Mouse (Mus musculus): ENCODE data around the gene Wars. TPM values are rescaled to one million over a fixed set of nuclear protein-coding genes. Genes with fewer than 3 reads are reported as not detected.

Gene Wars
- polyA plus RNA-seq, 1 experiment from 2014 or later, result 34.5 TPM

DNA sequence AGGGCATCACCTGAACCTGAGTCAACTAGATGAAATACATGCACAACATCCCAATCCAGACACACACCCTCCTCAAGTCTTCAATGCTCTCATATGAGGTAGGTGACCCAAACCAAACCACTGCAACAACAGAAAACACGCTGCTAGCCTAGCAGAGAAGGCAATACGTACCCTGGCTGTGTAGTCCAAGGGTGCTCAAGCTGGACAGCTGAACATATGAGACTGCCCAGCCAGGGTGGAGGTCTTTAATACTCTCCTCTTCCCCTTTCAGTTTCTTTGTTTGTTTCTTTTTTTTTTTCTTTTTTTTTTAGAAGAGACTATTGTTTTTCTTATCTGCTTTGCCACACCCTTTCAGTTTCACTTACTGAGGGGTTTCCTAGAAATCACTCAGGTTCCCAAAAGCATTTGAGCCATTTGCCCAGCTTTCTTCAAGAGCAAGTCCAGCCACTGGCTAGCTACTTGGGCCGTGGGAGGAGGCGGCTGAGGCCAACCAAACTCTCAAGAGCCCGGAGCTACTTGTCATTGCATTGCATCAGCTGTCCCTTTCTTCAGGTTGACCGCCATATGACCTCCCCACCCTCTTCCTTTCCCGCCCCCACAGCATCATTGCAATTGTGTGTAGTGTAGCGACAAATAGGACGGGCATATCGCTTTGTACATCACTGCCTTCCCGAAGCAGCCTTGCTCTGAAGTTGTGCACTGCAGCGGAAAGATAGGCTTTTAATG lies 822 bp downstream of the Wars start, which contains the start of gene Wdr25:
Gene Wdr25, plus strand, starts transcription at position 643 of the 726 bp plus-strand sequence.
- Histone ChIP-seq H3K9ac (ENCODE audit: low read depth, low read length) (peak within 1 kb of the TSS; percentile 66), H3K4me1 (replicated peaks; ENCODE audit: control insufficient read depth, insufficient read depth, low read length) (peaks cover 3% of the 10 kb centered on the region; the same call in 1 of the 2 replicates), H3K36me3 (ENCODE audit: control insufficient read depth, insufficient read depth) (peaks cover 14% of the 10 kb centered on the region; the same call in 1 of the 2 replicates), H3K27ac (ENCODE audit: low read depth, low read length) (peak within 1 kb of the TSS; percentile 47; the same call in 1 of the 2 replicates), H3K4me2 (replicated peaks; ENCODE audit: low read depth) (peak within 1 kb of the TSS; percentile 78), H3K27me3 (replicated peaks; ENCODE audit: control insufficient read depth, insufficient read depth, low read length) (no peaks in the 10 kb centered on the region), H3K9me3 (ENCODE audit: control insufficient read depth) (no peaks in the 10 kb centered on the region), H3K4me3 (ENCODE audit: low read depth, low read length) (peak within 1 kb of the TSS; percentile 88)
- TF ChIP-seq CTCF (IDR thresholded peaks at IDR 0.05; ENCODE audit: low read depth), result no peak
- ATAC-seq, result no peak
- WGBS, result 17% methylated on average over 12 of the region's 12 CpGs

- Histone ChIP-seq H3K4me3 (ENCODE audit: low read depth, low read length) (no peak overlapping the region), H3K9me3 (ENCODE audit: control insufficient read depth) (no peaks in the 10 kb centered on the region), H3K4me2 (replicated peaks; ENCODE audit: low read depth) (no peak overlapping the region), H3K27ac (ENCODE audit: low read depth, low read length) (0 out of 2 replicates have a peak overlapping the region, but pooled peaks have one; percentile 21), H3K27me3 (replicated peaks; ENCODE audit: control insufficient read depth, insufficient read depth, low read length) (no peaks in the 10 kb centered on the region), H3K4me1 (replicated peaks; ENCODE audit: control insufficient read depth, insufficient read depth, low read length) (0 out of 2 replicates have a peak, but pooled peaks cover 3% of the 10 kb centered on the region), H3K36me3 (ENCODE audit: control insufficient read depth, insufficient read depth) (peaks cover 49% of the 10 kb centered on the region), H3K9ac (ENCODE audit: low read depth, low read length) (no peak overlapping the region)
- ATAC-seq, result no peak
- WGBS, result 77% methylated on average over 4 of the region's 4 CpGs
- TF ChIP-seq CTCF (IDR thresholded peaks at IDR 0.05; ENCODE audit: low read depth), result no peak
Measured at GRCm38 (mm10) chr12:108888632-108889031, 5.3 kb downstream of the Wars start.

GRCm38 (mm10) chr12:108887077-108887476 lies 6.9 kb downstream of the Wars start:
- 40% methylated on average over 4 of the region's 4 CpGs for WGBS
- ATAC-seq, result peak; percentile 64
- Histone ChIP-seq H3K27me3 (replicated peaks; ENCODE audit: control insufficient read depth, insufficient read depth, low read length) (no peaks in the 10 kb centered on the region), H3K27ac (ENCODE audit: low read depth, low read length) (no peak overlapping the region), H3K9me3 (ENCODE audit: control insufficient read depth) (no peaks in the 10 kb centered on the region), H3K4me1 (replicated peaks; ENCODE audit: control insufficient read depth, insufficient read depth, low read length) (no peaks in the 10 kb centered on the region), H3K4me3 (ENCODE audit: low read depth, low read length) (no peak overlapping the region), H3K9ac (ENCODE audit: low read depth, low read length) (no peak overlapping the region), H3K4me2 (replicated peaks; ENCODE audit: low read depth) (no peak overlapping the region), H3K36me3 (ENCODE audit: control insufficient read depth, insufficient read depth) (peaks cover 63% of the 10 kb centered on the region)
- no peak for TF ChIP-seq CTCF (IDR thresholded peaks at IDR 0.05; ENCODE audit: low read depth)

- no peak overlapping the region; the same call in 1 of the 2 replicates for H3K27ac ChIP-seq (ENCODE audit: low read depth, low read length)
- 83% methylated on average over 1 of the region's 1 CpGs for WGBS
- H3K4me2 ChIP-seq (replicated peaks; ENCODE audit: low read depth), result no peak overlapping the region
- no peak for TF ChIP-seq CTCF (IDR thresholded peaks at IDR 0.05; ENCODE audit: low read depth)
- no peaks in the 10 kb centered on the region for H3K9me3 ChIP-seq (ENCODE audit: control insufficient read depth)
- H3K9ac ChIP-seq (ENCODE audit: low read depth, low read length), result no peak overlapping the region
- no peak for ATAC-seq
- peaks cover 64% of the 10 kb centered on the region for H3K36me3 ChIP-seq (ENCODE audit: control insufficient read depth, insufficient read depth)
- no peaks in the 10 kb centered on the region for H3K27me3 ChIP-seq (replicated peaks; ENCODE audit: control insufficient read depth, insufficient read depth, low read length)
- H3K4me1 ChIP-seq (replicated peaks; ENCODE audit: control insufficient read depth, insufficient read depth, low read length), result no peaks in the 10 kb centered on the region
- H3K4me3 ChIP-seq (ENCODE audit: low read depth, low read length), result no peak overlapping the region
Measured at GRCm38 (mm10) chr12:108885906-108886305, 8.1 kb downstream of the Wars start.

DNA sequence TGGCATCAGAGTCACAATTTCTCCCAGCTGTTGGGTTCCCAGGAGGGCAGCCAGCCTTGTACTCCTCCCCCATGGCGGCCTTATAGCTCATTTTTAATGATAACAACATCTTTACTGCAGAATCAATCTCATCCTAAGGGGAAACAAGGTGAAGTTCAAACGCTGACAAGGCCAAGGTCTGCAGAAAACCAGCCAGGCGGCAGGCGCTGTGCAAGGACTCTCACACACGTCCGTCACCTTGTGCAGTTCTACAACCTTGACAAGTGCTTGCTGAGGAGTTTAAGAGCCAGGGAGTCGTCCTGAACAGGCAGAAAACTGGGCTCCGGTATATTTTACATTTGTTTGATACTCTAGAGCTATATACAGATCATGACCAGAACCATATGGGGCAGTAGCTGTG lies 11.2 kb downstream of the Wars start:
- no peak overlapping the region for H3K4me3 ChIP-seq (ENCODE audit: low read depth, low read length)
- no peak overlapping the region for H3K4me2 ChIP-seq (replicated peaks; ENCODE audit: low read depth)
- no peak overlapping the region for H3K27ac ChIP-seq (ENCODE audit: low read depth, low read length)
- H3K27me3 ChIP-seq (replicated peaks; ENCODE audit: control insufficient read depth, insufficient read depth, low read length), result no peaks in the 10 kb centered on the region
- TF ChIP-seq CTCF (IDR thresholded peaks at IDR 0.05; ENCODE audit: low read depth), result no peak
- WGBS, result 80% methylated on average over 8 of the region's 8 CpGs
- no peaks in the 10 kb centered on the region for H3K4me1 ChIP-seq (replicated peaks; ENCODE audit: control insufficient read depth, insufficient read depth, low read length)
- H3K9me3 ChIP-seq (ENCODE audit: control insufficient read depth), result no peaks in the 10 kb centered on the region
- H3K9ac ChIP-seq (ENCODE audit: low read depth, low read length), result no peak overlapping the region
- ATAC-seq, result no peak
- H3K36me3 ChIP-seq (ENCODE audit: control insufficient read depth, insufficient read depth), result peaks cover 58% of the 10 kb centered on the region

GRCm38 (mm10) chr12:108881192-108881591 lies 12.8 kb downstream of the Wars start:
- Histone ChIP-seq H3K27me3 (replicated peaks; ENCODE audit: control insufficient read depth, insufficient read depth, low read length) (no peaks in the 10 kb centered on the region), H3K36me3 (ENCODE audit: control insufficient read depth, insufficient read depth) (peaks cover 52% of the 10 kb centered on the region), H3K4me2 (replicated peaks; ENCODE audit: low read depth) (no peak overlapping the region), H3K9ac (ENCODE audit: low read depth, low read length) (no peak overlapping the region), H3K27ac (ENCODE audit: low read depth, low read length) (no peak overlapping the region), H3K4me3 (ENCODE audit: low read depth, low read length) (no peak overlapping the region), H3K4me1 (replicated peaks; ENCODE audit: control insufficient read depth, insufficient read depth, low read length) (no peaks in the 10 kb centered on the region), H3K9me3 (ENCODE audit: control insufficient read depth) (no peaks in the 10 kb centered on the region)
- no peak for TF ChIP-seq CTCF (IDR thresholded peaks at IDR 0.05; ENCODE audit: low read depth)
- WGBS, result 55% methylated on average over 3 of the region's 3 CpGs
- ATAC-seq, result 0 out of 2 replicates have a peak, but pooled peaks have one; percentile 16
